Mouse (Mus musculus) activated CD4-positive, CD25-positive, alpha-beta regulatory T cell, adult 4 months (primary cell): ENCODE data around the gene Rem1. TPM values are rescaled to one million over a fixed set of nuclear protein-coding genes. Genes with fewer than 3 reads are reported as not detected.
"Not testable (repeated sequence)": the region's sequence is repeated elsewhere in the genome, so short reads cannot be mapped to it uniquely, and the experiment has no call there.

ENCODE experiments used
- ATAC-seq: one replicate; pipeline ENCODE4 v1.8.0; 2017
- polyA plus RNA-seq, 2 experiments: library from polyadenylated mRNA; unstranded; fragments of 100-300 nt; shearing (Covaris generic); gene quantifications; one replicate each; pipeline ENCODE4 v1.2.1; 2017

The Rem1 gene
- polyA plus RNA-seq, 2 experiments from 2014 or later: not detected

- ATAC-seq: no peak
Measured at GRCm38 (mm10) chr2:152629239-152629638, 2.5 kb downstream of the Rem1 start.

GRCm38 (mm10) chr2:152629904-152630303 is 3.2 kb downstream of the Rem1 start:
- ATAC-seq: no peak

GRCm38 (mm10) chr2:152633334-152633733 is 6.6 kb downstream of the Rem1 start:
- ATAC-seq: no peak

GRCm38 (mm10) chr2:152634311-152634710 is 7.6 kb downstream of the Rem1 start:
- no peak for ATAC-seq

- ATAC-seq: no peak
Measured at GRCm38 (mm10) chr2:152636246-152637005, 9.7 kb downstream of the Rem1 start.

- ATAC-seq: no peak
Measured at GRCm38 (mm10) chr2:152637006-152637322, 10.2 kb downstream of the Rem1 start.

- no peak for ATAC-seq
Measured at GRCm38 (mm10) chr2:152637381-152637780, 10.6 kb downstream of the Rem1 start.

- ATAC-seq: no peak
Measured at GRCm38 (mm10) chr2:152638865-152639264, 12.1 kb downstream of the Rem1 start.

- ATAC-seq: no peak
Measured at GRCm38 (mm10) chr2:152639406-152640113, 12.8 kb downstream of the Rem1 start.

GRCm38 (mm10) chr2:152652901-152653620 is 26.3 kb downstream of the Rem1 start:
- no peak for ATAC-seq

GRCm38 (mm10) chr2:152653874-152654715 is 27.3 kb downstream of the Rem1 start:
- peak; percentile 49 for ATAC-seq

GRCm38 (mm10) chr2:152657398-152657797 is 30.6 kb downstream of the Rem1 start:
- no peak for ATAC-seq

GRCm38 (mm10) chr2:152661163-152661562 is 34.4 kb downstream of the Rem1 start:
- no peak for ATAC-seq

- ATAC-seq: not testable (repeated sequence)
Measured at GRCm38 (mm10) chr2:152666191-152666590, 39.4 kb downstream of the Rem1 start.

- peak; percentile 80 for ATAC-seq
Measured at GRCm38 (mm10) chr2:152669256-152669638, 42.5 kb downstream of the Rem1 start, which contains the start of gene H13. H13 (plus strand) TSS chr2:152669461.

GRCm38 (mm10) chr2:152669639-152670484 is 43.1 kb downstream of the Rem1 start:
- ATAC-seq: peak; percentile 12

GRCm38 (mm10) chr2:152670983-152671641 is 44.4 kb downstream of the Rem1 start:
- peak; percentile 47 for ATAC-seq

GRCm38 (mm10) chr2:152671642-152671999 is 44.9 kb downstream of the Rem1 start:
- peak; percentile 76 for ATAC-seq

GRCm38 (mm10) chr2:152672166-152672565 is 45.4 kb downstream of the Rem1 start:
- ATAC-seq: no peak

GRCm38 (mm10) chr2:152674148-152674547 is 47.4 kb downstream of the Rem1 start:
- no peak for ATAC-seq

- ATAC-seq: no peak
Measured at GRCm38 (mm10) chr2:152675252-152675791, 48.6 kb downstream of the Rem1 start.
